Mouse (Mus musculus): ENCODE results near the gene Fam117b.

DNA sequence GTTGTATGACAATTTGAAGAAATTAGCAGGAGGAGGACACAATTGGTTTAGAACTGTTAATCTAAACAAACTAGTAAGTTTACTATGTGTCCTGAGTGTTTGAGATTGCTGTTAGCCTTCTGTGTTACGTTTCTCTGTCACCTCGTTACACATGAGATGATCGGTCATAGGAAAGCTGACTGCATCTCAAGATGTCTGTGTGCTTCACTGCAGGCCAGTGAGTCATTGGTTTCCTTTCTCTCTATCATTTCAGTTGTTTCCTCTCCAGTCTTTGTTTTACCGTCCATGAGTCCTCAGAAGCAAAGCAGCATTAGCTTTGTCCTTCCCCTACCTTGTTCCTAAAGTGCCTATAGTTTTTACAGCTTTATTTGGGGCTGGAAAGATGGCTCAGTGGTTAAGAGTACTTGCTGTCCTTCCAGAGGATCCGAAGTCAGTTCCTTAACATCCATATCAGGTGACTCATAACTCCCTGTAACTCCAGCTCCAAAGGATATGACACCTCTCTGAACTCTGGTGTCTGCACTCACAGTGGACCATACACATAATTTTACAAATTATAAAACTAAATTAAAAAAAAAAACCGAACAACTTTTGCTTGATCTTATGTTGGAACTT lies 53.5 kb downstream of the Fam117b start:
- TF ChIP-seq CTCF (IDR thresholded peaks at IDR 0.05; ENCODE audit: low read depth, low read length), result no peak
- TF ChIP-seq POLR2A (IDR thresholded peaks at IDR 0.05; ENCODE audit: insufficient read depth, low read length), result no peak
